ENCODE assay signal across 9 mouse cellular contexts in genomic region chr19:7301647-7302492, GRCm38 (mm10). TPM values are rescaled to one million over a fixed set of nuclear protein-coding genes. Genes with fewer than 3 reads are reported as not detected.
DNase-seq lines count a peak whose midpoint lies in the region; ATAC-seq and TF ChIP-seq lines count a peak whose summit lies in the region.
"Had no signal": no experiment of that assay in that cellular context is flagged by ENCODE, and none has a peak within 500 bp of the region (broad histone marks: within the 10 kb centered on the region; RNA-seq: fewer than 3 reads in every experiment).

No protein-coding gene starts in this region.

- H3K4me2 ChIP-seq in heart, embryonic 11.5 days: no peak overlapping the region
- no peak overlapping the region for H3K4me2 ChIP-seq in stomach, embryonic 14.5 days (replicated peaks; ENCODE audit: low read depth, low read length)
- H3K4me2 ChIP-seq: limb, embryonic 13.5 days had no signal

- intact Hi-C loops in heart, postnatal 25 days (cut with DNase I): no loop called here

- no peaks in the 10 kb centered on the region for H3K27me3 ChIP-seq in heart, embryonic 11.5 days (ENCODE audit: control insufficient read depth, insufficient read depth, low read length)
- H3K27me3 ChIP-seq in stomach, embryonic 14.5 days (ENCODE audit: control insufficient read depth, insufficient read depth, low read length): no peaks in the 10 kb centered on the region
- no peaks in the 10 kb centered on the region for H3K27me3 ChIP-seq in hindbrain, embryonic 10.5 days (ENCODE audit: insufficient read depth, poor library complexity, severe bottlenecking)
- H3K27me3 ChIP-seq: limb, embryonic 13.5 days had no signal

- no peak overlapping the region for H3K27ac ChIP-seq in heart, embryonic 11.5 days (ENCODE audit: low read depth, low read length)
- H3K27ac ChIP-seq in cortical plate, adult 2 months (ENCODE audit: insufficient read depth, low read length): peak overlapping the region; percentile 76
- H3K27ac ChIP-seq in stomach, embryonic 14.5 days (ENCODE audit: low read length): peak overlapping the region; percentile 44; the same call in 1 of the 2 replicates
- H3K27ac ChIP-seq in hindbrain, embryonic 10.5 days: no peak overlapping the region
- H3K27ac ChIP-seq: limb, embryonic 13.5 days had no signal

- TF ChIP-seq POLR2A in cortical plate, adult 2 months (IDR thresholded peaks at IDR 0.05; ENCODE audit: extremely low read depth, insufficient read depth, low read length): no peak

- H3K4me1 ChIP-seq in heart, embryonic 11.5 days (ENCODE audit: control insufficient read depth, insufficient read depth, low read length): peaks cover 26% of the 10 kb centered on the region
- H3K4me1 ChIP-seq in cortical plate, adult 2 months (ENCODE audit: control insufficient read depth, insufficient read depth, low read length): peaks cover 21% of the 10 kb centered on the region
- H3K4me1 ChIP-seq in stomach, embryonic 14.5 days (ENCODE audit: control insufficient read depth, insufficient read depth, low read length): peaks cover 26% of the 10 kb centered on the region; the same call in 1 of the 2 replicates
- H3K4me1 ChIP-seq in hindbrain, embryonic 10.5 days (replicated peaks): peaks cover 9% of the 10 kb centered on the region; the same call in 1 of the 2 replicates

- WGBS in heart, embryonic 11.5 days (ENCODE audit: insufficient replicate concordance): 68% methylated on average over 7 of the region's 7 CpGs
- WGBS in stomach, embryonic 14.5 days: 67% methylated on average over 7 of the region's 7 CpGs
- 92% methylated on average over 7 of the region's 7 CpGs for WGBS in hindbrain, embryonic 10.5 days

- H3K9me3 ChIP-seq in heart, embryonic 11.5 days (replicated peaks; ENCODE audit: control insufficient read depth, low read length): no peaks in the 10 kb centered on the region
- H3K9me3 ChIP-seq in stomach, embryonic 14.5 days (ENCODE audit: control insufficient read depth, low read depth, low read length): no peaks in the 10 kb centered on the region
- H3K9me3 ChIP-seq in hindbrain, embryonic 10.5 days: no peaks in the 10 kb centered on the region
- H3K9me3 ChIP-seq: limb, embryonic 13.5 days had no signal

- TF ChIP-seq CTCF in cortical plate, adult 2 months (IDR thresholded peaks at IDR 0.05; ENCODE audit: extremely low read depth, insufficient read depth, low read length): no peak

- H3K4me3 ChIP-seq in heart, embryonic 11.5 days (ENCODE audit: low read depth, low read length): no peak overlapping the region
- no peak overlapping the region for H3K4me3 ChIP-seq in cortical plate, adult 2 months (ENCODE audit: insufficient read depth, low read length)
- no peak overlapping the region for H3K4me3 ChIP-seq in stomach, embryonic 14.5 days (ENCODE audit: low read depth, low read length)
- no peak overlapping the region for H3K4me3 ChIP-seq in hindbrain, embryonic 10.5 days
- H3K4me3 ChIP-seq: limb, embryonic 13.5 days had no signal

- no peak for DNase-seq in heart, postnatal 25 days (ENCODE audit: low spot score)
- peak; percentile 37 for DNase-seq in lung, postnatal 10 days
- no peak for DNase-seq in lung, adult 18-20 months
- DNase-seq in cerebellum, adult 9-11 months: no peak
- no peak for DNase-seq in hindbrain, embryonic 10.5 days (ENCODE audit: low spot score)

- no peaks in the 10 kb centered on the region; the same call in 1 of the 2 replicates for H3K36me3 ChIP-seq in heart, embryonic 11.5 days (ENCODE audit: control insufficient read depth, insufficient read depth, low read length)
- no peaks in the 10 kb centered on the region for H3K36me3 ChIP-seq in stomach, embryonic 14.5 days (ENCODE audit: control insufficient read depth, insufficient read depth, low read length)
- H3K36me3 ChIP-seq in hindbrain, embryonic 10.5 days: peaks cover 40% of the 10 kb centered on the region

- 0 out of 2 replicates have a peak overlapping the region, but pooled peaks have one; percentile 22 for H3K9ac ChIP-seq in heart, embryonic 11.5 days (ENCODE audit: low read depth, low read length)
- no peak overlapping the region for H3K9ac ChIP-seq in stomach, embryonic 14.5 days (replicated peaks; ENCODE audit: low read depth, low read length)
- H3K9ac ChIP-seq: limb, embryonic 13.5 days had no signal

- no peak for ATAC-seq in heart, embryonic 11.5 days (replicated peaks; ENCODE audit: insufficient number of reproducible peaks, low FRiP score, low TSS enrichment)
- ATAC-seq in stomach, embryonic 14.5 days (ENCODE audit: insufficient number of reproducible peaks, insufficient read depth, low FRiP score, low read depth): no peak

RNA-seq across cellular contexts. Expression of gene Rcor2, which starts 34.7 kb away (rescaled TPM):
- polyA plus RNA-seq in heart, embryonic 11.5 days (2014; fragmentation: Nextera tagmentation; extraction: Ambion mirVana): 8.4 and 9.5 TPM in 2 replicates
- total RNA-seq in heart, postnatal 25 days (2021): 1 to 10 TPM; 6.9 to 7.5 TPM
- polyA plus RNA-seq in cortical plate, adult 2 months (2012; rRNA removed): 18.9 and 21.8 TPM in 2 replicates
- polyA plus RNA-seq in stomach, embryonic 14.5 days (2014; fragmentation: Nextera tagmentation; extraction: Ambion mirVana): 8.4 and 10.2 TPM in 2 replicates
- polyA plus RNA-seq in hindbrain, embryonic 10.5 days (2016; fragmentation: Nextera tagmentation; extraction: Ambion mirVana): 72.0 and 79.1 TPM in 2 replicates

RNA-seq across cellular contexts. Expression of gene Mark2, which starts 39.8 kb away (rescaled TPM):
- polyA plus RNA-seq in heart, embryonic 11.5 days (2014; fragmentation: Nextera tagmentation; extraction: Ambion mirVana): 34.5 and 35.0 TPM in 2 replicates
- total RNA-seq in heart, postnatal 25 days (2021): 10 to 100 TPM; 49.4 to 55.3 TPM
- polyA plus RNA-seq in cortical plate, adult 2 months (2012; rRNA removed): 102 and 103 TPM in 2 replicates
- 54.4 and 63.4 TPM in 2 replicates for polyA plus RNA-seq in stomach, embryonic 14.5 days (2014; fragmentation: Nextera tagmentation; extraction: Ambion mirVana)
- polyA plus RNA-seq in hindbrain, embryonic 10.5 days (2016; fragmentation: Nextera tagmentation; extraction: Ambion mirVana): 47.0 and 56.5 TPM in 2 replicates

Comparison
In these comparisons a context has a peak if more than half of its experiments do, and no peak if none do; other contexts are left out.
1. H3K27ac ChIP-seq: peak in cortical plate, adult 2 months (single experiment) and stomach, embryonic 14.5 days (single experiment); none in heart, embryonic 11.5 days (single experiment) and hindbrain, embryonic 10.5 days (single experiment).